Mouse (Mus musculus) frontal cortex, adult 2 months (tissue): ENCODE measurements around the gene Terf2. TPM values are rescaled to one million over a fixed set of nuclear protein-coding genes. Genes with fewer than 3 reads are reported as not detected.
A peak's percentile ranks its signal among the peaks of the same experiment; 100 is the strongest.
"Not testable (repeated sequence)": the region's sequence is repeated elsewhere in the genome, so short reads cannot be mapped to it uniquely, and the experiment has no call there.

Source experiments
- DNase-seq, 2 experiments: peaks; one replicate each; pipeline ENCODE4 v3.0.0; 2022; ENCODE audit warnings: low spot score in 1 of 2; ENCODE audit errors: extremely low spot score in 1 of 2
- polyA plus RNA-seq: library from polyadenylated mRNA; depleted of rRNA; stranded (reverse); fragments of >200 nt; gene quantifications from 2 replicates; pipeline ENCODE4 v1.2.3, GENCODE M21; 2012

The Terf2 gene
- polyA plus RNA-seq, 1 experiment = 33.2 TPM

- no peak for DNase-seq
Observed at GRCm38 (mm10) chr8:107065511-107066496, 30.5 kb downstream of the Terf2 start, which contains the start of gene Tmed6. TSS of gene Tmed6 (minus strand) at chr8:107065644.

- no peak for DNase-seq
Observed at GRCm38 (mm10) chr8:107062613-107063012, 33.7 kb downstream of the Terf2 start.

GRCm38 (mm10) chr8:107056973-107057369 lies 39.4 kb downstream of the Terf2 start:
- DNase-seq = no peak

- peak; percentile 97 to 98 for DNase-seq
Observed at GRCm38 (mm10) chr8:107056076-107056972, 40.0 kb downstream of the Terf2 start, which contains the start of the genes Cog8 and Nip7. TSS of gene Cog8 (minus strand) at chr8:107056689. TSS of gene Nip7 (plus strand) at chr8:107056877.

GRCm38 (mm10) chr8:107052046-107052445 lies 44.3 kb downstream of the Terf2 start:
- no peak for DNase-seq

- DNase-seq = no peak
Observed at GRCm38 (mm10) chr8:107049480-107049879, 46.9 kb downstream of the Terf2 start.

GRCm38 (mm10) chr8:107048061-107048941 lies 48.0 kb downstream of the Terf2 start, which contains the start of gene Pdf:
TSS of gene Pdf (minus strand) at chr8:107048614.
- DNase-seq = peak; percentile 69 to 85

GRCm38 (mm10) chr8:107046976-107047375 lies 49.4 kb downstream of the Terf2 start:
- DNase-seq = no peak

GRCm38 (mm10) chr8:107045478-107045877 lies 50.9 kb downstream of the Terf2 start:
- no peak for DNase-seq

GRCm38 (mm10) chr8:107040632-107041031 lies 55.7 kb downstream of the Terf2 start:
- no peak for DNase-seq

GRCm38 (mm10) chr8:107036626-107037025 lies 59.7 kb downstream of the Terf2 start:
- DNase-seq = no peak

- no peak for DNase-seq
Observed at GRCm38 (mm10) chr8:107035641-107036040, 60.7 kb downstream of the Terf2 start.

GRCm38 (mm10) chr8:107033609-107034008 lies 62.7 kb downstream of the Terf2 start:
- DNase-seq = not testable (repeated sequence)

- DNase-seq = peak in 1 of 2 experiments; percentile 17
Observed at GRCm38 (mm10) chr8:107031577-107032090, 64.7 kb downstream of the Terf2 start.

- DNase-seq = peak; percentile 82 to 97
Observed at GRCm38 (mm10) chr8:107030650-107031576, 65.4 kb downstream of the Terf2 start, which contains the start of gene Vps4a. TSS of gene Vps4a (plus strand) at chr8:107031222.

- no peak for DNase-seq
Observed at GRCm38 (mm10) chr8:107030058-107030457, 66.3 kb downstream of the Terf2 start.

- DNase-seq = no peak
Observed at GRCm38 (mm10) chr8:107029310-107029709, 67.0 kb downstream of the Terf2 start.

GRCm38 (mm10) chr8:107023479-107023878 lies 72.9 kb downstream of the Terf2 start:
- no peak for DNase-seq
